Mouse (Mus musculus) macrophage (primary cell): ENCODE data around the gene Zbtb7b. TPM values are rescaled to one million over a fixed set of nuclear protein-coding genes. Genes with fewer than 3 reads are reported as not detected.

Experiments used
- H3K27ac ChIP-seq: fragments of 350-480 bp; formaldehyde crosslinking; 2 replicates; pipeline ENCODE4 v1.9.0; 2021
- H3K36me3 ChIP-seq: fragments of 350-480 bp; formaldehyde crosslinking; 2 replicates; pipeline ENCODE4 v1.9.0; 2021; ENCODE audit errors: inconsistent target
- H3K4me3 ChIP-seq: fragments of 350-480 bp; formaldehyde crosslinking; 2 replicates; pipeline ENCODE4 v1.9.0; 2021; ENCODE audit errors: inconsistent target
- H3K79me2 ChIP-seq: fragments of 350-480 bp; formaldehyde crosslinking; 2 replicates; pipeline ENCODE4 v1.9.0; 2021; ENCODE audit errors: inconsistent target
- WGBS: methylation state at CpG from one replicate; pipeline ENCODE4 v1.1.7; 2026; ENCODE audit warnings: inconsistent platforms; ENCODE audit not compliant: missing documents; 5-methylcytosine and 5-hydroxymethylcytosine counted together
- polyA plus RNA-seq: library from polyadenylated mRNA; stranded (reverse); fragments of 250-400 nt; gene quantifications from 3 replicates; pipeline ENCODE4 v1.2.4, GENCODE M21; 2018; ENCODE audit warnings: inconsistent platforms

The Zbtb7b gene
- polyA plus RNA-seq, 1 experiment from 2014 or later: 42.1 TPM

DNA sequence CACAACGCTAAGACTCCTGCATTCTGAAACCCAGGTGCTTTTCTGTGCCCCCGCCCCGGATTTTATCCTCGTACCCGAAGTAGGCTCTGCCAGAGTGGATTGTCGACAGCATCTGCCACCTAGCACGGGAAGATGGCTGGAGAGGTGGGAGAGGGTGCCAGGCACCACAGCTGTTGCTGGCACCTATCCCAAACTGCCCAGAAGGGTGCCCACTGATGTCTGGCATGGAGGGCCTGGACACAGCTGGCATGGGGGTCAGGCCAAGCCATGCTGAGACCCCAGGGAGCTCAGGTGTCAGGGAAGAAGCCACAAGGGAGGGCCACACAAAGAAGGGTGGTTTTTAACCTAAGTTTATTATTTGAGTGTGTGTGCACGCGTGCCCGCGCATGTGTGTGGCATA is 61.5 kb downstream of the Zbtb7b start:
- no peak overlapping the region for H3K27ac ChIP-seq
- no peaks in the 10 kb centered on the region for H3K79me2 ChIP-seq
- no peaks in the 10 kb centered on the region for H3K36me3 ChIP-seq
- 95% methylated on average over 11 of the region's 11 CpGs for WGBS
- H3K4me3 ChIP-seq: no peak overlapping the region

DNA sequence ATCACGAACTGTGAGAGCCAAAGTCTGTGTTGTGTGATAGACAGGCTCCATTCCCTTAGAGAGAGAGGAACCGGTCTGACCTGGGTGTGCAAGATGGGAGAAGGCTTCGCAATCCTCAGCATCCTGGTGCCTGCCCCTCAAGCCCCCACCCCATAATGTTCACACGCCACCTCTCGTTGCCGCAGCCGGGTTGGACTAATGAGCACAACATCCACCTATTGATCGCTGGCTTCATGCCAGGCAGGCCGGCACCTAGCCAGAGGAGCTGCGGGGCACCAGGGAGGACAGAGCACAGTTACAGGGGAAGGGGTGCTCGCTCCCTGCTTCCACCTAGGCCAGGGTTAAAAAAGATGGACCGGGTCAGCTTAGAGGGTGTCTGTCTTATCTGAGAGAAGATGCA is 62.1 kb downstream of the Zbtb7b start:
- H3K4me3 ChIP-seq: no peak overlapping the region
- H3K27ac ChIP-seq: no peak overlapping the region
- WGBS: 89% methylated on average over 12 of the region's 12 CpGs
- H3K79me2 ChIP-seq: no peaks in the 10 kb centered on the region
- no peaks in the 10 kb centered on the region for H3K36me3 ChIP-seq

DNA sequence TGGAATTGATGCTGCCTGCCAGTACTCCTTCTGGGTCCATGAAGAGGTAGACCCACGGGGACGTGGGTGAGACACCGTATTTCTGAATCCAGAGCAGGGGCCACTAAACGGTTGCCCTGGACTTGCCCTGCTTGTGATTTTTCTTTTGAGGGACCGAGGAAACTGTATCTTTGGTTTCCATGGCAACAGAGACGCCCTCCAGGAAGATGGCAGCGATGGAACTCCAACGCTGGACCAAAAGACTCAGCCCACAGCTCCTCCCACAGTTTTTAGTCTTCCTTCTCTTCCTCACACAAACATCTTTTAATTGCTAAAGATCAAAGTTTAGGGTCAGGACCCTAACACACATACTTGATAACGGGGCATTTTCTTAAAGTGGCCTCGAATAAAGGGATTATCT is 62.6 kb downstream of the Zbtb7b start:
- H3K36me3 ChIP-seq: no peaks in the 10 kb centered on the region
- WGBS: 89% methylated on average over 10 of the region's 10 CpGs

DNA sequence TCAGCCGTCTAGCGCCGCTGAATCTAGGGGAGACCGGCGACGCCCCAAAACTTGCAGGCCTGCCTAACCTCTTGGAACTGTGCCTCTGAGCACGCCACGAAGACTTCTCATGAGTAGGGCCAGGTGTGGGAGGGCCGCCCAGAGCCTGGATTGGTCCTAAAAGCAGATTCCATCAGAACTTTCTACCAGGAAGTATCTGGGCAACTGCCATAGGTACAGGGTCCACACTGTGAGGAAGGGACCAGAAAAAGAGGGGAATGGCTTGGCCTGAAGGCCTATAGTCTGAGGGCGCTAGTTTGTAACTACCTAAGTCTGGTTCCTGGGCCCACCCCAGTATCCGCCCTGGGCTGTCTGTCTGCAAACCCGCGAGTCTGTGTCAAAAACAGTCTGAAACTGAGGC is 63.0 kb downstream of the Zbtb7b start:
- H3K27ac ChIP-seq: no peak overlapping the region
- 85% methylated on average over 13 of the region's 13 CpGs for WGBS
- H3K79me2 ChIP-seq: no peaks in the 10 kb centered on the region
- no peak overlapping the region for H3K4me3 ChIP-seq
- no peaks in the 10 kb centered on the region for H3K36me3 ChIP-seq

More for the DNA sequence above, 62.6 kb downstream of the Zbtb7b start:
- Histone ChIP-seq H3K27ac (no peak overlapping the region), H3K4me3 (no peak overlapping the region), H3K79me2 (no peaks in the 10 kb centered on the region)

DNA sequence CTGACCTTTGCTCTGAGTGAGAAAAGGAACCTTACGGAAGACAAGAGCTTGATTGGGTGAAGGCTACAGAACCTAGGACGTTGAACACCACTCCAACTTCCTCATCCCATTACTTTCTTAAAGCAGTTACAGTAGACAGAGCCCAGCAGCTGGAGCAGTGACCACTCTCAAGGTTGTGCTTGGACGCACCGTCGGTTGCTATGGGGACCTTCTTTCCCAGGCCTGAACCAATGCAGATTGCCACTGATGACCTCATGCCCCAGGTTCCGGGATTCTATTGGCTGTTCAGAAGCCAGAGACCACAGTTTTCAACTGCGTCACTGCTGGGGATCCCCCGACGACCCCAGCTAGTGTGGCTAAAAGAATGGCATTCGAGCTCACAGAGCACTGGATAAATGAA is 63.6 kb downstream of the Zbtb7b start:
- 42% methylated on average over 10 of the region's 10 CpGs for WGBS
- H3K27ac ChIP-seq: no peak overlapping the region

DNA sequence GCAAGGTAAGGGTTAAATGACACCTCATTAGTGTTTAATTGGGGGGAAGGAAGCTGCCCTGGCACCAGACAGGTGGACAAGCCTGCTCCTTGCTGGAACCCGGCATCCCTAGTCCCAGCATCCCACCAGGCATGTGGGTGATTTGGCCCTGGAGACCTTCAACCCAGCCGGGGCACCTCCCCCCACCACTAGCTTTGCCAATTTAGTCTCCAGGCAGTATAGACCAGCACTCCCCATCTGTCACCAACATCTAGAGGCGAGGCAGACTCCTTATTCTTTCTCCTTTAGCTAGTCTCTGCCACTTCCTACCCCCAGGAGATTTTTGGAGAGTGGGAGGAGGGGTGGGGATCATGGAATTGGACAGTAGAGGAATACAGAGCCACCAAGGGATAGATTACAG is 64.2 kb downstream of the Zbtb7b start:
- Histone ChIP-seq H3K4me3 (no peak overlapping the region), H3K27ac (no peak overlapping the region)
- WGBS: 83% methylated on average over 3 of the region's 3 CpGs

More for the DNA sequence above, 63.6 kb downstream of the Zbtb7b start:
- Histone ChIP-seq H3K36me3 (no peaks in the 10 kb centered on the region), H3K79me2 (no peaks in the 10 kb centered on the region), H3K4me3 (no peak overlapping the region)

DNA sequence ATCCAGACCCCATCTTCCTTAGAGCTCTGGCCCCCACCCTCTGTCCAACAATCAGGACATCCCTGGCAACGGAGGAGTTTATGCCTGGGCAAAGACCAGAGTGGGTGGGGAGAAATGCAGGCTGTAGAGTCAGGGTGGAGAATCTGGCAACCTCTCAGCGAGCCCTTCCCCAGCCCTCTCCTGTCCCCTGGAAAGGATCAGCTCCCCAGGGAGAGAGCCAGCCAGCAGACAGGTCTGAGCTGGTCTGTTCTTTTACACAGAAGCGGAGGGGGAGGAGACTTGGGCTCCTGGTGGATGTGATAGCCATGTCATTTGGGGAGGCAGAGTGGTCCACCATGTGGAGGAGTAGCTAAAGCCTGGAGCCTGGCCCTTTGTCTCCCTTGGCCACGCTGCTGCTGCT is 66.0 kb downstream of the Zbtb7b start:
- Histone ChIP-seq H3K27ac (no peak overlapping the region), H3K4me3 (no peak overlapping the region), H3K79me2 (no peaks in the 10 kb centered on the region), H3K36me3 (no peaks in the 10 kb centered on the region)
- WGBS: 82% methylated on average over 3 of the region's 4 CpGs

More for the DNA sequence above, 64.2 kb downstream of the Zbtb7b start:
- Histone ChIP-seq H3K79me2 (no peaks in the 10 kb centered on the region), H3K36me3 (no peaks in the 10 kb centered on the region)

Other genes with a start within 250 kb of the Zbtb7b start
- gene Hcn3, start 234.6 kb downstream of the Zbtb7b start, polyA plus RNA-seq: 0.11 to 0.20 TPM (median 0.15 TPM) in 3 replicates
- gene Clk2, start 230.0 kb downstream of the Zbtb7b start, polyA plus RNA-seq: 19.9 to 35.6 TPM (median 25.1 TPM) in 3 replicates
- gene Scamp3, start 217.3 kb downstream of the Zbtb7b start, polyA plus RNA-seq: 79.6 to 84.3 TPM (median 80.5 TPM) in 3 replicates
- gene Fam189b, start 211.6 kb downstream of the Zbtb7b start, polyA plus RNA-seq: 1.1 to 4.4 TPM (median 1.9 TPM) in 3 replicates
- 205 to 294 TPM (median 220 TPM) in 3 replicates for gene Gba, start 191.8 kb downstream of the Zbtb7b start, polyA plus RNA-seq
- 0.17 to 0.68 TPM (median 0.34 TPM) in 3 replicates for gene Thbs3, start 179.6 kb downstream of the Zbtb7b start, polyA plus RNA-seq
- 55.2 to 102 TPM (median 79.3 TPM) in 3 replicates for gene Mtx1, start 167.7 kb downstream of the Zbtb7b start, polyA plus RNA-seq
- gene Muc1, start 165.7 kb downstream of the Zbtb7b start, polyA plus RNA-seq: not detected in 3 replicates
- 30.5 to 54.3 TPM (median 43.8 TPM) in 3 replicates for gene Krtcap2, start 148.8 kb downstream of the Zbtb7b start, polyA plus RNA-seq
- gene Trim46, start 148.5 kb downstream of the Zbtb7b start, polyA plus RNA-seq: 0.22 TPM in 1 of 3 replicates, not detected in the others
- gene Dpm3, start 135.4 kb downstream of the Zbtb7b start, polyA plus RNA-seq: 23.7 to 90.4 TPM (median 70.3 TPM) in 3 replicates
- 18.0 to 31.9 TPM (median 31.9 TPM) in 3 replicates for gene Slc50a1, start 124.2 kb downstream of the Zbtb7b start, polyA plus RNA-seq
- gene Efna1, start 113.6 kb downstream of the Zbtb7b start, polyA plus RNA-seq: 0.20 to 0.25 TPM in 2 of 3 replicates, not detected in the other
- gene Efna3, start 71.8 kb downstream of the Zbtb7b start, polyA plus RNA-seq: not detected in 3 replicates
- not detected in 3 replicates for gene Efna4, start 56.7 kb downstream of the Zbtb7b start, polyA plus RNA-seq
- gene Adam15, start 44.8 kb downstream of the Zbtb7b start, polyA plus RNA-seq: 143 to 250 TPM (median 157 TPM) in 3 replicates
- gene Dcst2, start 32.8 kb downstream of the Zbtb7b start, polyA plus RNA-seq: not detected in 3 replicates
- not detected in 3 replicates for gene Dcst1, start 29.5 kb downstream of the Zbtb7b start, polyA plus RNA-seq
- not detected in 3 replicates for gene Lenep, start 8.0 kb upstream of the Zbtb7b start, polyA plus RNA-seq
- 11.3 to 17.1 TPM (median 16.4 TPM) in 3 replicates for gene Flad1, start 17.1 kb upstream of the Zbtb7b start, polyA plus RNA-seq
- 6.1 to 27.6 TPM (median 13.1 TPM) in 3 replicates for gene Cks1b, start 23.6 kb upstream of the Zbtb7b start, polyA plus RNA-seq
- 32.7 to 33.3 TPM (median 32.9 TPM) in 3 replicates for gene Shc1, start 23.7 kb upstream of the Zbtb7b start, polyA plus RNA-seq
- 7.7 to 18.5 TPM (median 16.4 TPM) in 3 replicates for gene Pygo2, start 35.4 kb upstream of the Zbtb7b start, polyA plus RNA-seq
- gene Pbxip1, start 41.9 kb upstream of the Zbtb7b start, polyA plus RNA-seq: 5.3 to 6.8 TPM (median 5.4 TPM) in 3 replicates
- gene Pmvk, start 59.8 kb upstream of the Zbtb7b start, polyA plus RNA-seq: 15.3 to 25.4 TPM (median 21.3 TPM) in 3 replicates
- gene Kcnn3, start 125.4 kb upstream of the Zbtb7b start, polyA plus RNA-seq: 0.02 to 0.03 TPM in 2 of 3 replicates, not detected in the other